Mouse (Mus musculus) stomach, postnatal 0 days (tissue): ENCODE measurements around the gene Cars. TPM values are rescaled to one million over a fixed set of nuclear protein-coding genes. Genes with fewer than 3 reads are reported as not detected.

ENCODE experiments used
- ATAC-seq: fragments of 200-750 bp; cut with Nextera tagmentation; 2 replicates; pipeline ENCODE4 v1.8.0; 2017; ENCODE audit not compliant: low FRiP score, low TSS enrichment
- DNase-seq: peaks from one replicate; pipeline ENCODE4 v3.0.0-alpha.2; 2016; ENCODE audit warnings: low spot score
- H3K27ac ChIP-seq: fragments of 300-500 bp; sonication (generic); replicated peaks from 2 replicates; pipeline ENCODE4 v1.5.1; 2014; ENCODE audit warnings: mild to moderate bottlenecking, control low read depth
- H3K27me3 ChIP-seq: fragments of 300-500 bp; sonication (generic); 2 replicates; pipeline ENCODE4 v1.6.1; 2014; ENCODE audit warnings: low read length; ENCODE audit not compliant: control insufficient read depth, insufficient read depth
- H3K36me3 ChIP-seq: fragments of 300-500 bp; sonication (generic); 2 replicates; pipeline ENCODE4 v1.6.1; 2014; ENCODE audit warnings: low read length, mixed read lengths; ENCODE audit not compliant: control insufficient read depth, insufficient read depth
- H3K4me1 ChIP-seq: fragments of 300-500 bp; sonication (generic); replicated peaks from 2 replicates; pipeline ENCODE4 v1.6.1; 2014; ENCODE audit warnings: antibody characterized with exemption; ENCODE audit not compliant: control insufficient read depth, insufficient read depth
- H3K4me2 ChIP-seq: fragments of 300-500 bp; sonication (generic); replicated peaks from 2 replicates; pipeline ENCODE4 v1.6.1; 2014; ENCODE audit warnings: low read depth, mild to moderate bottlenecking, control low read depth, moderate library complexity
- H3K4me3 ChIP-seq: fragments of 300-500 bp; sonication (generic); 2 replicates; pipeline ENCODE4 v1.5.1; 2014; ENCODE audit warnings: low read depth, low read length, control low read depth
- H3K9ac ChIP-seq: fragments of 300-500 bp; sonication (generic); 2 replicates; pipeline ENCODE4 v1.6.1; 2014; ENCODE audit warnings: mild to moderate bottlenecking, low read length, control low read depth, mixed read lengths
- H3K9me3 ChIP-seq: fragments of 300-500 bp; sonication (generic); 2 replicates; pipeline ENCODE4 v1.6.1; 2016; ENCODE audit warnings: low read length; ENCODE audit not compliant: control insufficient read depth
- CTCF ChIP-seq: IDR thresholded peaks from 2 replicates; pipeline ENCODE4 v1.5.1; 2016; ENCODE audit warnings: antibody characterized with exemption, low read depth, mild to moderate bottlenecking, moderate library complexity
- EP300 ChIP-seq: optimal IDR thresholded peaks from 2 replicates; pipeline ENCODE3; 2016; ENCODE audit warnings: antibody characterized with exemption
- WGBS: fragments of 180-500 bp; shearing (Covaris S2); extraction: QIAGEN DNeasy Blood & Tissue Kit; methylation state at CpG from one replicate; pipeline ENCODE4 v1.1.7; 2014; 5-methylcytosine and 5-hydroxymethylcytosine counted together
- polyA plus RNA-seq: library from polyadenylated mRNA; unstranded; fragments of >200 nt; fragmentation: Nextera tagmentation; extraction: Ambion mirVana; gene quantifications from 2 replicates; pipeline ENCODE4 v1.2.1, GENCODE M21; 2015

Gene Cars
- polyA plus RNA-seq, 1 experiment from 2014 or later, result 45.5 TPM

- no peaks in the 10 kb centered on the region for H3K4me1 ChIP-seq
- H3K4me2 ChIP-seq, result no peak overlapping the region
- DNase-seq, result no peak
- H3K9ac ChIP-seq, result no peak overlapping the region
- TF ChIP-seq EP300 (no peak), CTCF (no peak)
- no peaks in the 10 kb centered on the region for H3K36me3 ChIP-seq
- 39% methylated on average over 1 of the region's 1 CpGs for WGBS
- no peaks in the 10 kb centered on the region for H3K9me3 ChIP-seq
- no peak overlapping the region for H3K4me3 ChIP-seq
- no peak for ATAC-seq
- H3K27me3 ChIP-seq, result no peaks in the 10 kb centered on the region
- no peak overlapping the region for H3K27ac ChIP-seq
Observed at GRCm38 (mm10) chr7:143620951-143621350, 21.1 kb upstream of the Cars start.

GRCm38 (mm10) chr7:143614404-143615135 lies 14.7 kb upstream of the Cars start:
- Histone ChIP-seq H3K4me2 (no peak overlapping the region), H3K27ac (peak overlapping the region; percentile 49), H3K4me1 (no peaks in the 10 kb centered on the region), H3K9me3 (no peaks in the 10 kb centered on the region), H3K9ac (no peak overlapping the region), H3K36me3 (no peaks in the 10 kb centered on the region), H3K27me3 (no peaks in the 10 kb centered on the region), H3K4me3 (no peak overlapping the region)
- peak; percentile 59 for DNase-seq
- ATAC-seq, result peak; percentile 92
- 31% methylated on average over 9 of the region's 9 CpGs for WGBS
- TF ChIP-seq EP300 (no peak), CTCF (no peak)

DNA sequence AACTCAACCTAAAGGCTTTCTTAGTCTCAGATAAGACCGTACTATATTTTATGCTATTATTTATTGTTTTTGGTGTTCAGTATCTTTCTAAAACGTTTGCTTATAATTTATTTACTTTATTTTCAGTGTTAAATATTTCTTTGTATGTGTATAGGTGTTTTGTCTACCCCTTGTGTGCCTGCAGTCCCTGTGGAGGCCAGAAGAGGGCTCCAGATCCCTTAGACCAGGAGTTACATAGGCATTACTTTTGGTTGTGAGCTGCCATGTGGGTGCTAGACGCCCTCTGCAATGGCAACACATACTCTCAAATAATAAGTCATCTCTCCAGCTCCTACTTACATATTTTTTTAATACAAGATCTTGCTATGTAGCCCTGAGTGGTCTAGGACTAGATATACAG lies 12.3 kb upstream of the Cars start:
- H3K4me3 ChIP-seq, result no peak overlapping the region
- WGBS, result 62% methylated on average over 3 of the region's 3 CpGs
- no peaks in the 10 kb centered on the region for H3K27me3 ChIP-seq
- no peak overlapping the region for H3K4me2 ChIP-seq
- no peak overlapping the region for H3K27ac ChIP-seq
- ATAC-seq (no peak), DNase-seq (no peak)
- no peaks in the 10 kb centered on the region for H3K36me3 ChIP-seq
- no peaks in the 10 kb centered on the region for H3K9me3 ChIP-seq
- peak; percentile 57 for TF ChIP-seq CTCF
- no peak for TF ChIP-seq EP300
- H3K4me1 ChIP-seq, result no peaks in the 10 kb centered on the region
- H3K9ac ChIP-seq, result no peak overlapping the region

DNA sequence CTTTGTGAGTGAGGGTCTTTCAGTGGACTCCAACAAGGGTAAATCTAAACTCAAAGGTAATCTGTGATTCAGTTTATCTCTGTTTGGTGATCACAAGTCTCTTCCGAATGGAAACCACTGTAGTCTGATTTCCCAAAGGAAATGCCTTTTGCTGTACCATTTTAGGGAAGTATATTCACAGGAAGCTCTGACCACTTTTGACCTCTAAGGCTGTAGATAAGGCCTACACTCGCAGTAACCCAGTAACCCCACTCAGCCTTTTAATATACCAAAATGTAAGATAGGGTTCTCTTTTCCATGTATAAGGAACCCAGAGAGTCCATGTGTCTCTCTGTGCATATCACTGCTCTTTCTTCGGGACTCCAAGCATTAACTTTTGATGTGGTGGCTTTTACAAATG lies 5.4 kb upstream of the Cars start:
- no peaks in the 10 kb centered on the region for H3K9me3 ChIP-seq
- no peaks in the 10 kb centered on the region for H3K36me3 ChIP-seq
- no peak overlapping the region for H3K4me2 ChIP-seq
- 80% methylated on average over 3 of the region's 3 CpGs for WGBS
- no peaks in the 10 kb centered on the region for H3K4me1 ChIP-seq
- no peak for TF ChIP-seq CTCF
- no peak for TF ChIP-seq EP300
- H3K4me3 ChIP-seq, result no peak overlapping the region
- H3K27me3 ChIP-seq, result no peaks in the 10 kb centered on the region
- no peak overlapping the region for H3K9ac ChIP-seq
- no peak overlapping the region for H3K27ac ChIP-seq
- ATAC-seq (no peak), DNase-seq (no peak)

DNA sequence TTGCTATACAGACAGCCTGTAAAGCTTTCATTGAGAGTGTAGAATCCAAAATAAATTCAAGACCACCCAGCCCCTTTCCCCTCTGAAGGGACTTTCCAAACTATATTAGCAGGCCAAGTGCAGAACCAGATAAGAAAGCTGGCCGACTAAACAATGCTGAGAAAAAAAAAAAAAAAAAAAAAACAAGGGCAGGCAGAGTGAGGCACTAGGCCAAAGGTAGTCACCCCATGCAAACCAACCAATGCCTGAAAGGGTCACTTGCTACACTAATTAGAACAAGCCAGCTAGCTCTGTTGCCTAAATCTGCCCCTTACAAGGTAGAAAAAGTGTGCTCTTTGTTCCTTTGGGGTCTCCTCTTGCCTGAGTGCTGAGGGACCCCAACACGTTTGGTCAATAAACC lies 5.0 kb upstream of the Cars start:
- DNase-seq, result no peak
- TF ChIP-seq CTCF (no peak), EP300 (no peak)
- no peak overlapping the region for H3K27ac ChIP-seq
- no peaks in the 10 kb centered on the region for H3K4me1 ChIP-seq
- H3K9me3 ChIP-seq, result no peaks in the 10 kb centered on the region
- no peak overlapping the region for H3K4me3 ChIP-seq
- 68% methylated on average over 2 of the region's 2 CpGs for WGBS
- no peak for ATAC-seq
- no peaks in the 10 kb centered on the region for H3K36me3 ChIP-seq
- H3K4me2 ChIP-seq, result no peak overlapping the region
- H3K9ac ChIP-seq, result no peak overlapping the region
- H3K27me3 ChIP-seq, result no peaks in the 10 kb centered on the region

DNA sequence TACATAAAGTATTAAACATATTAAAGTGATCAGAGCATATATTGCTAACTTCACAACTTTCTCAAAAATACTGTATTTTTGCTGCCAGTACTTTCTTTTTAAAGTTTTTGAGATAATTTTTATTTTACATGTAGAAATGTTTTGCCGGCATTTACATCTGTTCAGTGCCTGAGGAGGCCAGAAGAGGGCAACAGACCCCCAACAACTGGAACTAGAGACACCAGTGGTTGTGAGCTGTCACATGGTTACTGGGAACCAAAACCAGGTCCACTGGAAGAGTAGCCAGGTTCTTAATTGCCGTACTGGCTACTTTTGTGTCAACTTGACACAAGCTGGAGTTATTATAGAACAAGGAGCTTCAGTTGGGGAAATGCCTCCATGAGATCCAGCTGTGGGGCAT lies 1.8 kb upstream of the Cars start:
- Histone ChIP-seq H3K4me3 (no peak overlapping the region), H3K27ac (no peak overlapping the region), H3K4me2 (no peak overlapping the region), H3K9ac (no peak overlapping the region), H3K36me3 (no peaks in the 10 kb centered on the region), H3K9me3 (no peaks in the 10 kb centered on the region), H3K4me1 (0 out of 2 replicates have a peak, but pooled peaks cover 4% of the 10 kb centered on the region), H3K27me3 (no peaks in the 10 kb centered on the region)
- WGBS, result 87% methylated on average over 2 of the region's 2 CpGs
- peak; percentile 55 for TF ChIP-seq CTCF
- TF ChIP-seq EP300, result no peak
- no peak for DNase-seq
- no peak for ATAC-seq
